Mouse (Mus musculus) brain, embryonic 14.5 days (tissue): ENCODE measurements at regions not wholly inside any gene's neighbourhood (a gene's known extent, or its start where the extent isn't known, plus 50 kb on each side); places are given as distances from the start of the nearest gene placed in this dataset.

Experiments
- DNase-seq: peaks from one replicate; pipeline ENCODE4 v3.0.0-alpha.2; 2011; ENCODE audit warnings: low read depth
- CTCF ChIP-seq: fragments of 200-500 bp; IDR thresholded peaks from 2 replicates; pipeline ENCODE4 v1.5.1; 2012; ENCODE audit warnings: inconsistent platforms, mild to moderate bottlenecking, moderate library complexity, borderline replicate concordance; ENCODE audit not compliant: insufficient read depth, insufficient read length; ENCODE audit errors: extremely low read depth
- POLR2A ChIP-seq: fragments of 200-500 bp; IDR thresholded peaks from 2 replicates; pipeline ENCODE4 v1.6.1; 2012; ENCODE audit warnings: mild to moderate bottlenecking, inconsistent platforms, borderline replicate concordance; ENCODE audit not compliant: poor library complexity, insufficient read depth, insufficient read length, severe bottlenecking; ENCODE audit errors: extremely low read depth

DNA sequence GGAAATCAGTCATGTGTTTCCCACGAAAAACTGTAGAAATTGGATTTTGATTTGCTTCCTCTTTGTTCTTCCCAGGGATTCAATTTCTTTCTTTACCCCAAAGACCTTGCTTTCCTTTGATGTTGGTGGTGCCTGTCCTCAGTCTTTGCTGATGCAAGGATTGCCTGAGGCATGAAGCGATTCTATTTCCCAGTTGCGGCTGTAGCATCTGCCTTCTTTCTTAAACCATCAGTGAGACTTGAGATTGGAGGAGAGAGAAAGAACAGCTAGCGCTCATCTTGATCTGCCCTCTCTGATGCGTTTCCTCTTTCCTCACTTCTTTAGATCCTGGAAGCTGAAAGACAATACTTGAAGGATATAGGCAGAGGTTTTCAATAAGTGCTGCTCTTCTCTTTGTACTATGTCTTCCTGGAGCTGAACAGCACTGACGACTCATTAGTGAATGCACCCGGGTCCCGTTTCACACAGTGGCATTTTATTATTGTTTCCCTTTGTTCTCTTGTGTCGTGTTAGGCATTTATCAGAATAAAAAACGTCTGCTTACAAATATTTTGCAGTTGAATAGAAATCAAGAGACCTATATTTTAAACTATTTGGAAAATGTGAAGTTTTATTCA, 289.8 kb upstream of the Btbd3 start:
- DNase-seq, result peak; percentile 80

GRCm38 (mm10) chr2:137954830-137955229, 301.5 kb upstream of the Btbd3 start:
- DNase-seq, result no peak
- TF ChIP-seq POLR2A, result no peak
- no peak for TF ChIP-seq CTCF

More for the DNA sequence above, 289.8 kb upstream of the Btbd3 start:
- TF ChIP-seq CTCF (no peak), POLR2A (no peak)

- no peak for TF ChIP-seq CTCF
- TF ChIP-seq POLR2A, result no peak
- no peak for DNase-seq
Measured at GRCm38 (mm10) chr2:137953144-137953543, 303.2 kb upstream of the Btbd3 start.

GRCm38 (mm10) chr2:137951942-137952341, 304.4 kb upstream of the Btbd3 start:
- no peak for DNase-seq
- TF ChIP-seq POLR2A (no peak), CTCF (no peak)

DNA sequence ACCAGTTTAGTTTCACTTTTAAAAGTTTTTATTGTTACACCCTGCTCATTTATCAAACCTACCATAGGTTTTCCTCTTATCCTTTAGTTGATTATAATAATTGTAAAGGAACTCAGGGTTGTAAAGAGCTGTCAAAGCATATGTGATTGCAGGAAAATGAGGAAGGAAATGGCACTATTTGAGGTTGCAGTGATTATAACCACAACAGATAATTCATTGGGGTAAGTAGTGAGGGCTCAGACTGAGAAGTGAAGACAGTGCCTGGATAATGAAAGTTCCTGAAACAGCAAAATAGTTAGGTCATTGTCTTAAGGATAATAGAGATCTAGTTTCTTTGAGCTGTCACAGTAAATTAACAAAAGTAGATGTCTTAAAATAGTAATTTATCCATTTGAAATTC, 305.4 kb upstream of the Btbd3 start:
- TF ChIP-seq CTCF (no peak), POLR2A (no peak)
- DNase-seq, result no peak

DNA sequence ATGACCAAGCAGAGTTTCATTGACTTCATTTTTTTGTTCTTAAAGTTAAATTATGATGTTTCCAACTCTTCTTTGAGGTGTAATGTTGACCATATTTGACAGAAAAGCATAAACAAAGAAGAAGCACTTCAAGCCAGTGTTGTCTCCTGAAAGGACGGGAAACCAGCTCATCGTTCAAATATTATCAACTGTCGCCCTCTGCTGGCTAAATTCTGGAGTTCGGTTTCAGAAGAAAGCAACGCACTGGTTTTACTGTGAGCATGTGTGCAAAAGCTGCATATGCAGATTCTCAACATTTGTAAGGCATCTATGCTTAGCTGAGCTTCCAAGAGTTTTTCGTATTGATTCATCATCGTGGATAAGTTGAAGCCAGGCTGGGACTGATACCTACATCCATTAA, 313.6 kb upstream of the Btbd3 start:
- peak; percentile 94 for DNase-seq
- TF ChIP-seq POLR2A, result no peak
- peak; percentile 76; the same call in 1 of the 2 replicates for TF ChIP-seq CTCF

GRCm38 (mm10) chr2:137939591-137939990, 316.8 kb upstream of the Btbd3 start:
- TF ChIP-seq CTCF (no peak), POLR2A (no peak)
- DNase-seq, result peak; percentile 20

DNA sequence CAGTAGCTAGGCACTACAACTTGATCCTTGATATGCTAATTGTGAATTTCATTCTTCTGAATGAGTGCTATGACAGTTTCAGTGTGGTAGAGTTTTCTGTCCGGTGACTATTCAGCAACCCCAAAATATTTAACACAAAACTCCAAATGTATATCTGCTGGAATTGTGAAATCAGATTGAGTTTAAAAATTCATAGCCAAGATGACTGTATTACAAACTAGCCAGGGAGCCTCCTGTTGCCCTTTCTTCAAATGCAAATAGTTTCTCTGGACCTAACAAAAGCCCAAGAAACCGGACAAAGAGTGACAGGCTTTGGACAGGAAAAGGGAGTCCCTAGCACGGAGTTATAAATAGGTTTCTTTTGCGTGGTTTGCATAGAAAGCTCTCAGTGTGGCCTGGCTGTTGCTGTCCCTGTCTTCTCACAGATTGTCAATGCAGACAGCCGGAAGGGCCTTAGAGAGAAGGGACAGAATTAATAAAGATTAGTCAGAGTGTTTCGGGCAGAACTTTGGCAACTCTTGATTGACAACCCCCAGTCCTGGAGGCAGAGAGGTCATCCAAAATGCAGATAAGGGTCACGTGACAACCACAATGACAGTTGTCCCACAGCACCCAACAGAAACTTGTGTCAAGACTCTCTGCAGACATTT, 317.4 kb upstream of the Btbd3 start:
- DNase-seq, result peak; percentile 82
- TF ChIP-seq POLR2A (no peak), CTCF (no peak)

GRCm38 (mm10) chr2:137936613-137937012, 319.8 kb upstream of the Btbd3 start:
- DNase-seq, result peak; percentile 84

DNA sequence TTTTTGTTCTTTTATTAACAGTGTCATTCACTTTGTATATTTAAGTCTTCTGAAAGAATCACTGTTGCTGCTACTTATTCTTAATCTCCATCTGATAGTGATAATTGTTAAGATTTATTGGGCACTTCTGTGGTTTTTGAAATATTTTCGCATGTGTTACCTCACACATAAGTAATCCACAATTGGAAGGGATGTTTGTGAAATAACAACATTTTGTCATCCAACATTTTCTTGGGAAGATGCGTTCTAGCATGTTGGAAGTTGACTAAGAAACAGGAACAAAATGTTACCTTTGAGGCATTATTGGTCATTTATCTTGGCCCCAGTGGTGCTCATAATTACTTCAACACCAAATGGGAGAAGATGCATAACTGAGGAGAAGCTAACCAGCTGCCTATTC, 323.4 kb upstream of the Btbd3 start:
- TF ChIP-seq CTCF (no peak), POLR2A (no peak)
- no peak for DNase-seq

More at GRCm38 (mm10) chr2:137936613-137937012, 319.8 kb upstream of the Btbd3 start:
- TF ChIP-seq POLR2A (no peak), CTCF (no peak)

DNA sequence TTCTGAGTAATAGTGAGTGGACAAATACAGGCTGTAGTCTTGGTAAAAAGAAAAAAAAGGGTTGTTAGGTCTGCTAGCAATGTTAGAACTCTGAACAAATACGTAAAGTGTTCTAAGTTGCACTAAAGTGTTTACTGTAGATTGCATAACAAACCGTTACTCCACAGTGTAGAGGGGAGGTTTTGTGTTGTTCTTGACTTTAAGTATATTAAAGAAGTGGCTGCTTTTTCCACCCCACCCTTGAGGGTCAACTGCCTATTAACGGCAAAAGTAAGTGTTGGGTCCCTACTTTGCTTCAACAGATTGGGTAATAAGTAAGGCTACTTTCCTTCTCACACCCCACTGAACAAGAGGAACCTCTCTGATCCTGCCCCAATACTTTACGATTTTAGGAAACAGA, 323.9 kb upstream of the Btbd3 start:
- TF ChIP-seq POLR2A (no peak), CTCF (no peak)
- DNase-seq, result no peak

DNA sequence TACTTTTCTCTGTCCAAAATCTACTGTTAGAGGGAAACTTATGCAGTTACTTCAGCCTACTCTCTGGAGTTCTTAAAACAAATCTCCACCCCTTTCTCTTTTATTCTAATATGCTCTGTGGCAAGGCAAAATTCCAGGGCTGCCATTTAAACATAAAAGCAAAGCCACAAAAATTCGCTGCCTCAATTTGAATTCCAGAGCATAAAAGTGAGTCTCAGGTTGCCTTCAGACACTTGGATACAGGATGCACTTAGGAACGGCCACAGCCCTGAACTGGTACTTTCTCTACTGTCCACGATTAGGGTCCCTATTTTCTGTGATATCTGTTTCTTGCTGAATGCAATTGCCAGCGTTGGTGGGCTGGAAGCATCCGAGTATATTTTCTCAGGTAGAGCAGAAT, 330.9 kb upstream of the Btbd3 start:
- no peak for DNase-seq
- no peak for TF ChIP-seq POLR2A
- TF ChIP-seq CTCF, result no peak

- DNase-seq, result no peak
- TF ChIP-seq POLR2A, result no peak
- TF ChIP-seq CTCF, result no peak
Measured at GRCm38 (mm10) chr2:137924576-137924975, 331.8 kb upstream of the Btbd3 start.

DNA sequence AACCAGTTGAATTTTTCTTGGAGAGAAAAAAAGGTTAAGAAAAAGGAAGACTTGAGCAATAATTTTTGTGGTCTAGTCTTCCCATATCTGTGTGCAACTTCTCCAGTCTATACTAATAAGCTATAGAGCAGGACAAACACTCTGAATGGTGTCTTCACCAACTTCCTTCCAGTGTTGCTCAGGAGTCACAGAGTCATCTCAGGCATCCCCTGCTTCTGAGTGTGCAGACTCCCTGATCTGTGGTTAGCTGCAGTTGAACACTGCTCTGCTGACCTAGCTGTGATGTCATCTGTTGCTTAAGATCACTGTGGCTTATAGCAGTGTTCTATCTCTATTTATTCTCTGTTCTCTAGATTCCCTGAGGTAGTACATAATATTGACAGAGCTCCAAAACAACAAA, 357.9 kb upstream of the Btbd3 start:
- no peak for TF ChIP-seq CTCF
- no peak for TF ChIP-seq POLR2A
- no peak for DNase-seq
